Mouse (Mus musculus): ENCODE results near the gene Rhbdf1. TPM values are rescaled to one million over a fixed set of nuclear protein-coding genes. Genes with fewer than 3 reads are reported as not detected.

The Rhbdf1 gene
- total and polyA plus RNA-seq, 3 experiments = 0.30 to 2.5 (median 0.91) TPM

- no peak; the same call in 1 of the 2 replicates for ATAC-seq (ENCODE audit: extremely low read depth, insufficient number of reproducible peaks, low FRiP score, poor library complexity, severe bottlenecking)
- DNase-seq (ENCODE audit: low spot score) = no peak
- Histone ChIP-seq H3K9me3 (replicated peaks) (no peaks in the 10 kb centered on the region), H3K36me3 (replicated peaks) (peaks cover 99% of the 10 kb centered on the region), H3K27me3 (ENCODE audit: insufficient read depth, low read length) (no peaks in the 10 kb centered on the region), H3K4me3 (ENCODE audit: low read depth, low read length) (no peak overlapping the region), H3K4me1 (ENCODE audit: insufficient read depth, low read depth, low read length) (peaks cover 20% of the 10 kb centered on the region; the same call in 1 of the 2 replicates)
- TF ChIP-seq CTCF (IDR thresholded peaks at IDR 0.05; ENCODE audit: low read depth, low read length) (peak; percentile 46), GATA1 (IDR thresholded peaks at IDR 0.05; ENCODE audit: borderline replicate concordance, low read length) (no peak)
These were observed 14.8 kb upstream of the Rhbdf1 start for GRCm38 (mm10) chr11:32236712-32237410.

GRCm38 (mm10) chr11:32236132-32236531 is 14.0 kb upstream of the Rhbdf1 start:
- H3K4me3 ChIP-seq (ENCODE audit: low read depth, low read length) = no peak overlapping the region
- H3K27me3 ChIP-seq (ENCODE audit: insufficient read depth, low read length) = no peaks in the 10 kb centered on the region
- DNase-seq (ENCODE audit: low spot score) = no peak
- H3K9me3 ChIP-seq (replicated peaks) = no peaks in the 10 kb centered on the region
- H3K36me3 ChIP-seq (replicated peaks) = peaks cover 99% of the 10 kb centered on the region
- TF ChIP-seq CTCF (IDR thresholded peaks at IDR 0.05; ENCODE audit: low read depth, low read length) = no peak
- TF ChIP-seq GATA1 (IDR thresholded peaks at IDR 0.05; ENCODE audit: borderline replicate concordance, low read length) = no peak
- no peak for TF ChIP-seq POLR2AphosphoS5 (IDR thresholded peaks at IDR 0.05; ENCODE audit: insufficient replicate concordance, low read depth, low read length)
- TF ChIP-seq TAL1 (conservative IDR thresholded peaks at IDR 0.05; ENCODE audit: low read depth, low read length) = no peak
- no peak for TF ChIP-seq GATA2 (IDR thresholded peaks at IDR 0.05; ENCODE audit: borderline replicate concordance, low read depth, low read length)
- H3K4me1 ChIP-seq (ENCODE audit: insufficient read depth, low read depth, low read length) = peaks cover 26% of the 10 kb centered on the region
- no peak for ATAC-seq (ENCODE audit: extremely low read depth, insufficient number of reproducible peaks, low FRiP score, poor library complexity, severe bottlenecking)

DNA sequence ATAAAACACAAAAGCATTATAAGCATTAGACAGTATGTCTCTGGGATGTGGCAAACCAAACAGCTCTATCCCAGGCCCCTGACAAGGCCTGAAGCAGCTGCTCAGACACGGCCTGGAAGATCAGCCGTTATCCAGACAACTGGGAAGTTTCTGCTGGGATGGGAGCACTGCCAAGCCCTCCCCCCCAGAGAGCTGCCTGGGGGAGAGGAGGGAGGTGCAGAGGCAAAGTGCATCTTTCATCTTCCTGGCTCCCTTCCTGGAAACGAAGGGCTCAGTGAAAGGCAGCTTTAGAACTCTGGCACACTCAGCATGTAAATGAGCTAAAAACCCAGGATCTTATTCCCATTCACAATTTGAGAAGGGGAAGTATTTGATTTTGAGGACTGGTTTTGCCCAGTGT is 13.5 kb upstream of the Rhbdf1 start:
- Histone ChIP-seq H3K36me3 (replicated peaks) (peaks cover 99% of the 10 kb centered on the region), H3K4me3 (ENCODE audit: low read depth, low read length) (no peak overlapping the region), H3K9me3 (replicated peaks) (no peaks in the 10 kb centered on the region), H3K4me1 (ENCODE audit: insufficient read depth, low read depth, low read length) (peaks cover 31% of the 10 kb centered on the region), H3K27me3 (ENCODE audit: insufficient read depth, low read length) (no peaks in the 10 kb centered on the region)
- ATAC-seq (ENCODE audit: extremely low read depth, insufficient number of reproducible peaks, low FRiP score, poor library complexity, severe bottlenecking) (no peak), DNase-seq (ENCODE audit: low spot score) (no peak)
- TF ChIP-seq GATA2 (IDR thresholded peaks at IDR 0.05; ENCODE audit: borderline replicate concordance, low read depth, low read length) (no peak), GATA1 (IDR thresholded peaks at IDR 0.05; ENCODE audit: borderline replicate concordance, low read length) (no peak), POLR2AphosphoS5 (IDR thresholded peaks at IDR 0.05; ENCODE audit: insufficient replicate concordance, low read depth, low read length) (no peak), TAL1 (conservative IDR thresholded peaks at IDR 0.05; ENCODE audit: low read depth, low read length) (no peak), CTCF (IDR thresholded peaks at IDR 0.05; ENCODE audit: low read depth, low read length) (no peak)

DNA sequence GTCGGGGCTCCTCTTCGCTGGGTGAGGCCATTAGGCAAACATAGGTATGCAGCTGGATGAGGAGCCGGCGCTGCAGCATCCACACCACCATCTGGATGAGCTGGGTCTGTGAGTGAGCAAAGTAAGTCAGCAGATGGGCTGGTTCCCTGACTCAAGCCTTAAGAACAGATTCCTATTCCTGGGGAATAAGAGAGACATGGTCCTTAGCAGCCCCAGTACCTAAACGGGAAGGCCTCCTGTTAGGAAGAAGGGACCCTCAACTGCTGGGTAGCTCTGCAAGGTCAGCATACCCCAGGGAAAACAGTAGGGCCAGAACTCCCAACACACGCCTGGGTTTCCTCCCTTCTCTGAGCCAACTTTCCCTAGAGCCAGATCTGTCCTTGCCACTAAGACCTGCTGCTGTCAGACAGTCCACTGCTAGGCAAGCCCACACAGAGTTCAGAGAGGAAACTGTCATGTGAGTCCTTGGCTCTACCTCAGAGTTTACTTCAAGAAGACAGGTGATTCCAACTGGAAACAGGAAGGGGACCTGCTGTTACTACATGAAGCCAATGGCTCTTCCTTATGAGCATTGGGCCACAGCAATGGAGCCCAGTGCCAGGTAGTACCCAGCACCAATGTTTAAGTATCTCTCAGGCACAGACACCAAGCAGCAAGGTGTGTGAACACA is 12.9 kb upstream of the Rhbdf1 start:
- DNase-seq (ENCODE audit: low spot score) (no peak), ATAC-seq (ENCODE audit: extremely low read depth, insufficient number of reproducible peaks, low FRiP score, poor library complexity, severe bottlenecking) (no peak)
- Histone ChIP-seq H3K36me3 (replicated peaks) (peaks cover 99% of the 10 kb centered on the region), H3K4me3 (ENCODE audit: low read depth, low read length) (no peak overlapping the region), H3K9me3 (replicated peaks) (no peaks in the 10 kb centered on the region), H3K27me3 (ENCODE audit: insufficient read depth, low read length) (no peaks in the 10 kb centered on the region), H3K4me1 (ENCODE audit: insufficient read depth, low read depth, low read length) (peaks cover 36% of the 10 kb centered on the region)
- TF ChIP-seq TAL1 (conservative IDR thresholded peaks at IDR 0.05; ENCODE audit: low read depth, low read length) (no peak), POLR2AphosphoS5 (IDR thresholded peaks at IDR 0.05; ENCODE audit: insufficient replicate concordance, low read depth, low read length) (no peak), GATA2 (IDR thresholded peaks at IDR 0.05; ENCODE audit: borderline replicate concordance, low read depth, low read length) (no peak), GATA1 (IDR thresholded peaks at IDR 0.05; ENCODE audit: borderline replicate concordance, low read length) (no peak), CTCF (IDR thresholded peaks at IDR 0.05; ENCODE audit: low read depth, low read length) (no peak)

- Histone ChIP-seq H3K4me1 (ENCODE audit: insufficient read depth, low read depth, low read length) (peaks cover 31% of the 10 kb centered on the region), H3K4me3 (ENCODE audit: low read depth, low read length) (no peak overlapping the region), H3K27me3 (ENCODE audit: insufficient read depth, low read length) (no peaks in the 10 kb centered on the region), H3K36me3 (replicated peaks) (peaks cover 100% of the 10 kb centered on the region), H3K9me3 (replicated peaks) (no peaks in the 10 kb centered on the region)
- DNase-seq (ENCODE audit: low spot score) = no peak
- no peak for TF ChIP-seq GATA2 (IDR thresholded peaks at IDR 0.05; ENCODE audit: borderline replicate concordance, low read depth, low read length)
- no peak for ATAC-seq (ENCODE audit: extremely low read depth, insufficient number of reproducible peaks, low FRiP score, poor library complexity, severe bottlenecking)
These were observed 11.8 kb upstream of the Rhbdf1 start for GRCm38 (mm10) chr11:32233895-32234294.

- Histone ChIP-seq H3K4me3 (ENCODE audit: low read depth, low read length) (no peak overlapping the region), H3K4me1 (ENCODE audit: insufficient read depth, low read depth, low read length) (peaks cover 30% of the 10 kb centered on the region), H3K27me3 (ENCODE audit: insufficient read depth, low read length) (no peaks in the 10 kb centered on the region), H3K9me3 (replicated peaks) (no peaks in the 10 kb centered on the region), H3K36me3 (replicated peaks) (peaks cover 100% of the 10 kb centered on the region)
- DNase-seq (ENCODE audit: low spot score) (no peak), ATAC-seq (ENCODE audit: extremely low read depth, insufficient number of reproducible peaks, low FRiP score, poor library complexity, severe bottlenecking) (no peak)
- no peak for TF ChIP-seq GATA1 (IDR thresholded peaks at IDR 0.05; ENCODE audit: borderline replicate concordance, low read length)
- no peak for TF ChIP-seq GATA2 (IDR thresholded peaks at IDR 0.05; ENCODE audit: borderline replicate concordance, low read depth, low read length)
- TF ChIP-seq POLR2AphosphoS5 (IDR thresholded peaks at IDR 0.05; ENCODE audit: insufficient replicate concordance, low read depth, low read length) = no peak
- no peak for TF ChIP-seq CTCF (IDR thresholded peaks at IDR 0.05; ENCODE audit: low read depth, low read length)
- TF ChIP-seq TAL1 (conservative IDR thresholded peaks at IDR 0.05; ENCODE audit: low read depth, low read length) = no peak
These were observed 10.7 kb upstream of the Rhbdf1 start for GRCm38 (mm10) chr11:32232848-32233247.

Data from G1E (cell line).